24 mouse cellular contexts compared by ENCODE assay signal in genomic region chr3:37235025-37235424, GRCm38 (mm10). TPM values are rescaled to one million over a fixed set of nuclear protein-coding genes. Genes with fewer than 3 reads are reported as not detected.
DNase-seq lines count a peak whose midpoint lies in the region; ATAC-seq and TF ChIP-seq lines count a peak whose summit lies in the region.
"Had no signal": no experiment of that assay in that cellular context is flagged by ENCODE, and none has a peak within 500 bp of the region (broad histone marks: within the 10 kb centered on the region; RNA-seq: fewer than 3 reads in every experiment).

No protein-coding gene starts in this region.

- DNase-seq in hindbrain, embryonic 14.5 days (ENCODE audit: low spot score) = peak; percentile 16
- no peak for DNase-seq in kidney, postnatal 4 days
- DNase-seq in kidney, postnatal 0 days (ENCODE audit: low spot score) = peak; percentile 60
- DNase-seq in kidney, adult 9 months = no peak
- DNase-seq: adrenal gland, adult 2 months; adrenal gland, postnatal 10 days; adrenal gland, postnatal 25 days; B cell, adult 2 months; cerebellum, adult 11-12 months; cerebellum, adult 2 months; cerebellum, adult 9-10 months; cerebellum, postnatal 10 days; cerebellum, postnatal 25 days had no signal

- 0 out of 2 replicates have a peak, but pooled peaks cover under 1% of the 10 kb centered on the region for H3K9me3 ChIP-seq in hindbrain, embryonic 14.5 days (ENCODE audit: control insufficient read depth, low read length)
- no peaks in the 10 kb centered on the region for H3K9me3 ChIP-seq in hindbrain, embryonic 12.5 days (replicated peaks)
- H3K9me3 ChIP-seq in kidney, embryonic 15.5 days (replicated peaks) = no peaks in the 10 kb centered on the region
- no peaks in the 10 kb centered on the region for H3K9me3 ChIP-seq in kidney, postnatal 0 days (replicated peaks; ENCODE audit: low read length)
- H3K9me3 ChIP-seq: embryonic facial prominence, embryonic 10.5 days; embryonic facial prominence, embryonic 12.5 days; forebrain, embryonic 13.5 days; forebrain, embryonic 15.5 days had no signal

- H3K4me1 ChIP-seq in hindbrain, embryonic 14.5 days (replicated peaks; ENCODE audit: control insufficient read depth, insufficient read depth, low read length) = no peaks in the 10 kb centered on the region
- no peaks in the 10 kb centered on the region for H3K4me1 ChIP-seq in hindbrain, embryonic 12.5 days
- no peaks in the 10 kb centered on the region for H3K4me1 ChIP-seq in kidney, embryonic 15.5 days
- H3K4me1 ChIP-seq in kidney, postnatal 0 days (replicated peaks; ENCODE audit: insufficient read depth, low read length) = no peaks in the 10 kb centered on the region
- H3K4me1 ChIP-seq: embryonic facial prominence, embryonic 10.5 days; embryonic facial prominence, embryonic 12.5 days; forebrain, embryonic 15.5 days had no signal

- H3ac ChIP-seq in myocyte (ENCODE audit: control insufficient read depth, insufficient read length) = no peak overlapping the region

- no peak overlapping the region for H3K4me2 ChIP-seq in hindbrain, embryonic 14.5 days (replicated peaks)
- H3K4me2 ChIP-seq in hindbrain, embryonic 12.5 days (replicated peaks) = no peak overlapping the region
- H3K4me2 ChIP-seq in kidney, embryonic 15.5 days = no peak overlapping the region
- H3K4me2 ChIP-seq in kidney, postnatal 0 days (ENCODE audit: low read length) = no peak overlapping the region
- H3K4me2 ChIP-seq in myocyte (ENCODE audit: low read depth) = no peak overlapping the region
- H3K4me2 ChIP-seq: embryonic facial prominence, embryonic 12.5 days; forebrain, embryonic 13.5 days; forebrain, embryonic 15.5 days had no signal

- no peaks in the 10 kb centered on the region for H3K79me2 ChIP-seq in myocyte (ENCODE audit: control insufficient read depth, insufficient read depth)

- no peaks in the 10 kb centered on the region for H3K36me3 ChIP-seq in hindbrain, embryonic 14.5 days (replicated peaks; ENCODE audit: control insufficient read depth, insufficient read depth)
- no peaks in the 10 kb centered on the region for H3K36me3 ChIP-seq in hindbrain, embryonic 12.5 days
- no peaks in the 10 kb centered on the region for H3K36me3 ChIP-seq in kidney, embryonic 15.5 days
- H3K36me3 ChIP-seq in kidney, postnatal 0 days (ENCODE audit: insufficient read depth, low read length) = no peaks in the 10 kb centered on the region
- no peaks in the 10 kb centered on the region for H3K36me3 ChIP-seq in myocyte (ENCODE audit: control insufficient read depth, insufficient read depth)
- H3K36me3 ChIP-seq: embryonic facial prominence, embryonic 10.5 days; embryonic facial prominence, embryonic 12.5 days; forebrain, embryonic 15.5 days had no signal

- no peak overlapping the region for H3K4me3 ChIP-seq in hindbrain, embryonic 14.5 days (replicated peaks; ENCODE audit: low read length)
- no peak overlapping the region for H3K4me3 ChIP-seq in hindbrain, embryonic 12.5 days
- no peak overlapping the region for H3K4me3 ChIP-seq in kidney, embryonic 15.5 days (replicated peaks)
- no peak overlapping the region for H3K4me3 ChIP-seq in kidney, postnatal 0 days (replicated peaks; ENCODE audit: low read depth, low read length)
- H3K4me3 ChIP-seq in myocyte = no peak overlapping the region
- H3K4me3 ChIP-seq: embryonic facial prominence, embryonic 10.5 days; embryonic facial prominence, embryonic 12.5 days; forebrain, embryonic 13.5 days; forebrain, embryonic 15.5 days had no signal

- 87% methylated on average over 4 of the region's 4 CpGs for WGBS in hindbrain, embryonic 14.5 days
- 72% methylated on average over 4 of the region's 4 CpGs for WGBS in hindbrain, embryonic 12.5 days
- WGBS in kidney, embryonic 15.5 days = 35% methylated on average over 4 of the region's 4 CpGs
- WGBS in kidney, postnatal 0 days = 50% methylated on average over 4 of the region's 4 CpGs

- no peaks in the 10 kb centered on the region for H3K27me3 ChIP-seq in hindbrain, embryonic 14.5 days (ENCODE audit: control insufficient read depth, insufficient read depth, low read length)
- H3K27me3 ChIP-seq in hindbrain, embryonic 12.5 days = no peaks in the 10 kb centered on the region
- H3K27me3 ChIP-seq in kidney, embryonic 15.5 days = no peaks in the 10 kb centered on the region
- H3K27me3 ChIP-seq in kidney, postnatal 0 days (ENCODE audit: insufficient read depth, low read length) = no peaks in the 10 kb centered on the region
- no peaks in the 10 kb centered on the region for H3K27me3 ChIP-seq in myocyte (ENCODE audit: control insufficient read depth, insufficient read depth, insufficient read length)
- H3K27me3 ChIP-seq: embryonic facial prominence, embryonic 12.5 days; forebrain, embryonic 13.5 days; forebrain, embryonic 15.5 days had no signal

- no peak for TF ChIP-seq CTCF in kidney, postnatal 0 days (IDR thresholded peaks at IDR 0.05; ENCODE audit: low read depth)

- no peak overlapping the region for H3K27ac ChIP-seq in hindbrain, embryonic 14.5 days
- H3K27ac ChIP-seq in hindbrain, embryonic 12.5 days = no peak overlapping the region
- H3K27ac ChIP-seq in kidney, embryonic 15.5 days = no peak overlapping the region
- H3K27ac ChIP-seq in kidney, postnatal 0 days = no peak overlapping the region
- H3K27ac ChIP-seq: embryonic facial prominence, embryonic 10.5 days; embryonic facial prominence, embryonic 12.5 days; forebrain, embryonic 13.5 days; forebrain, embryonic 15.5 days had no signal

- TF ChIP-seq POLR2A in myocyte (IDR thresholded peaks at IDR 0.05; ENCODE audit: insufficient read length, low read depth) = no peak

- ATAC-seq in hindbrain, embryonic 14.5 days (ENCODE audit: low FRiP score) = no peak
- ATAC-seq in hindbrain, embryonic 12.5 days (ENCODE audit: low FRiP score) = no peak
- peak; percentile 82 for ATAC-seq in kidney, embryonic 15.5 days (replicated peaks; ENCODE audit: low FRiP score)
- peak; percentile 52; the same call in 1 of the 2 replicates for ATAC-seq in kidney, postnatal 0 days (replicated peaks; ENCODE audit: low FRiP score, low read depth)
- no peak for ATAC-seq in cerebellum, adult (ENCODE audit: insufficient number of reproducible peaks, low FRiP score, low TSS enrichment)
- ATAC-seq: forebrain, embryonic 13.5 days; forebrain, embryonic 15.5 days had no signal

- H3K9ac ChIP-seq in hindbrain, embryonic 14.5 days = no peak overlapping the region
- no peak overlapping the region for H3K9ac ChIP-seq in hindbrain, embryonic 12.5 days
- no peak overlapping the region for H3K9ac ChIP-seq in kidney, embryonic 15.5 days
- H3K9ac ChIP-seq in kidney, postnatal 0 days (ENCODE audit: low read depth, low read length) = no peak overlapping the region
- H3K9ac ChIP-seq: embryonic facial prominence, embryonic 12.5 days; forebrain, embryonic 13.5 days; forebrain, embryonic 15.5 days had no signal

TF ChIP-seq in myocyte, 11 proteins besides CTCF, POLR2A, EP300 and RAD21:
- TF ChIP-seq MAX (IDR thresholded peaks at IDR 0.05; ENCODE audit: low read depth) (no peak), MYOG (IDR thresholded peaks at IDR 0.05; ENCODE audit: control insufficient read depth in 1 of 3, insufficient read depth in 1 of 3, insufficient read length in 2 of 3, low read depth in 2 of 3) (peak in 1 of 3 experiments; percentile 74), TCF12 (IDR thresholded peaks at IDR 0.05; ENCODE audit: insufficient read depth, poor library complexity, severe bottlenecking) (peak; percentile 11), TCF3 (IDR thresholded peaks at IDR 0.05; ENCODE audit: insufficient read length, low read depth) (no peak), MYOD1 (IDR thresholded peaks at IDR 0.05; ENCODE audit: control insufficient read depth in 1 of 3, insufficient read length in 2 of 3, low read depth in 2 of 3) (peak in 2 of 3 experiments; percentile 52 to 79)

RNA-seq across cellular contexts. Expression of gene Il21, which starts 2.6 kb away (rescaled TPM):
- polyA plus RNA-seq in hindbrain, embryonic 14.5 days (2014; fragmentation: Nextera tagmentation; extraction: Ambion mirVana) = not detected in 2 replicates
- not detected in 2 replicates for polyA plus RNA-seq in hindbrain, embryonic 12.5 days (2016; fragmentation: Nextera tagmentation; extraction: Ambion mirVana)
- not detected in 2 replicates for polyA plus RNA-seq in kidney, embryonic 15.5 days (2015; fragmentation: Nextera tagmentation; extraction: Ambion mirVana)
- not detected in 2 replicates for polyA plus RNA-seq in kidney, postnatal 0 days (2015; fragmentation: Nextera tagmentation; extraction: Ambion mirVana)
- not detected for polyA plus RNA-seq in myocyte (2012; fragmentation: generic; extraction: Trizol)
- polyA plus RNA-seq: adrenal gland, adult 2 months; brain, embryonic 14.5 days; embryonic facial prominence, embryonic 12.5 days; embryonic facial prominence, embryonic 14.5 days; forebrain, embryonic 11.5 days; forebrain, embryonic 13.5 days; forebrain, embryonic 15.5 days had no signal

Comparison
In these comparisons a context has a peak if more than half of its experiments do, and no peak if none do; other contexts are left out.
1. DNase-seq: peak in hindbrain, embryonic 14.5 days (single experiment) and kidney, postnatal 0 days (single experiment); none in kidney, postnatal 4 days (0 of 2) and kidney, adult 9 months (single experiment).
2. ATAC-seq: peak in kidney, embryonic 15.5 days (single experiment) and kidney, postnatal 0 days (single experiment); none in hindbrain, embryonic 14.5 days (single experiment), hindbrain, embryonic 12.5 days (single experiment) and cerebellum, adult (single experiment).